Mouse (Mus musculus) MEL (cell line): Measurements from ENCODE around the gene Atp6v0a1. TPM values are rescaled to one million over a fixed set of nuclear protein-coding genes. Genes with fewer than 3 reads are reported as not detected.
A peak's percentile ranks its signal among the peaks of the same experiment; 100 is the strongest.

Experiments used
- DNase-seq: peaks from one replicate; pipeline ENCODE4 v3.0.0; 2011; ENCODE audit warnings: low read depth, low spot score
- H3K27ac ChIP-seq: 2 replicates; pipeline ENCODE4 v1.5.1; 2012; ENCODE audit warnings: low read depth, mild to moderate bottlenecking, control low read depth, low read length, moderate library complexity; ENCODE audit not compliant: control insufficient read depth
- H3K27me3 ChIP-seq, 2 experiments: fragments of 150-350 bp in 1 of 2; sonication (generic) in 1 of 2; 2 replicates each; pipeline ENCODE4 v1.6.1; 2012; ENCODE audit warnings: low read length in 2 of 2, mild to moderate bottlenecking in 2 of 2, improper control_type of control experiment in 1 of 2, moderate library complexity in 1 of 2; ENCODE audit not compliant: insufficient read depth in 2 of 2, control insufficient read depth in 1 of 2
- H3K36me3 ChIP-seq, 2 experiments: 2 replicates each; pipeline ENCODE4 v1.6.1; 2012 to 2014; ENCODE audit warnings: low read length in 2 of 2, improper control_type of control experiment in 1 of 2, inconsistent platforms in 1 of 2, mild to moderate bottlenecking in 1 of 2; ENCODE audit not compliant: insufficient read depth in 2 of 2, control insufficient read depth in 1 of 2
- H3K4me1 ChIP-seq, 2 experiments: fragments of 150-350 bp in 1 of 2; sonication (generic) in 1 of 2; 2 replicates each; pipeline ENCODE4 v1.6.1; 2012; ENCODE audit warnings: low read length in 2 of 2, improper control_type of control experiment in 1 of 2, mild to moderate bottlenecking in 1 of 2; ENCODE audit not compliant: insufficient read depth in 2 of 2, control insufficient read depth in 1 of 2
- H3K4me3 ChIP-seq, 2 experiments: fragments of 150-350 bp in 1 of 2; sonication (generic) in 1 of 2; 2 replicates each; pipeline ENCODE4 v1.5.1; 2012; ENCODE audit warnings: low read depth in 2 of 2, low read length in 2 of 2, mild to moderate bottlenecking in 2 of 2, moderate library complexity in 2 of 2, control low read depth in 1 of 2, improper control_type of control experiment in 1 of 2; ENCODE audit not compliant: control insufficient read depth in 1 of 2, insufficient read depth in 1 of 2
- H3K79me2 ChIP-seq: 2 replicates; pipeline ENCODE4 v1.6.1; 2012; ENCODE audit warnings: mild to moderate bottlenecking, low read length, moderate library complexity; ENCODE audit not compliant: control insufficient read depth, poor library complexity, insufficient read depth
- H3K9ac ChIP-seq: 2 replicates; pipeline ENCODE4 v1.6.1; 2012; ENCODE audit warnings: low read depth, mild to moderate bottlenecking, control low read depth, low read length, moderate library complexity; ENCODE audit not compliant: control insufficient read depth, poor library complexity, severe bottlenecking
- H3K9me3 ChIP-seq: fragments of 150-350 bp; sonication (generic); replicated peaks from 2 replicates; pipeline ENCODE4 v1.6.1; 2012; ENCODE audit warnings: mild to moderate bottlenecking, low read length, improper control_type of control experiment, moderate library complexity; ENCODE audit not compliant: insufficient read depth
- CHD1 ChIP-seq: IDR thresholded peaks from 2 replicates; pipeline ENCODE4 v1.6.1; 2012; ENCODE audit warnings: low read depth, mild to moderate bottlenecking, inconsistent platforms, low read length, improper control_type of control experiment
- CHD2 ChIP-seq: IDR thresholded peaks from 2 replicates; pipeline ENCODE4 v1.6.1; 2011; ENCODE audit warnings: low read length, improper control_type of control experiment
- CTCF ChIP-seq, 3 experiments: IDR thresholded peaks in 2 of 3; conservative IDR thresholded peaks in 1 of 3; 2 replicates each; pipeline ENCODE4 v1.5.1; 2011 to 2012; ENCODE audit warnings: low read length in 3 of 3, low read depth in 2 of 3, mild to moderate bottlenecking in 2 of 3, improper control_type of control experiment in 1 of 3, inconsistent platforms in 1 of 3, mixed read lengths in 1 of 3, moderate library complexity in 1 of 3; ENCODE audit not compliant: control insufficient read depth in 1 of 3, insufficient read depth in 1 of 3, poor library complexity in 1 of 3, severe bottlenecking in 1 of 3
- E2F4 ChIP-seq: IDR thresholded peaks from 2 replicates; pipeline ENCODE4 v1.6.1; 2011; ENCODE audit warnings: low read depth, low read length, improper control_type of control experiment, borderline replicate concordance
- ELF1 ChIP-seq: IDR thresholded peaks from 2 replicates; pipeline ENCODE4 v1.6.1; 2014; ENCODE audit warnings: low read depth, mild to moderate bottlenecking, inconsistent platforms, low read length, improper control_type of control experiment, moderate library complexity
- ETS1 ChIP-seq: IDR thresholded peaks from 2 replicates; pipeline ENCODE4 v1.6.1; 2012; ENCODE audit warnings: low read depth, mild to moderate bottlenecking, inconsistent platforms, low read length, improper control_type of control experiment, moderate library complexity
- GABPA ChIP-seq: IDR thresholded peaks from 2 replicates; pipeline ENCODE4 v1.6.1; 2012; ENCODE audit warnings: low read depth, mild to moderate bottlenecking, inconsistent platforms, low read length, improper control_type of control experiment, moderate library complexity
- HCFC1 ChIP-seq: IDR thresholded peaks from 2 replicates; pipeline ENCODE4 v1.6.1; 2012; ENCODE audit warnings: low read depth, mild to moderate bottlenecking, inconsistent platforms, low read length, improper control_type of control experiment, moderate library complexity
- JUND ChIP-seq: IDR thresholded peaks from 2 replicates; pipeline ENCODE4 v1.6.1; 2011; ENCODE audit warnings: low read depth, mild to moderate bottlenecking, improper control_type of control experiment, low read length
- MYC ChIP-seq: IDR thresholded peaks from 2 replicates; pipeline ENCODE4 v1.6.1; 2011; ENCODE audit warnings: low read depth, mild to moderate bottlenecking, low read length, improper control_type of control experiment, moderate library complexity
- POLR2A ChIP-seq, 2 experiments: IDR thresholded peaks; 2 replicates each; pipeline ENCODE4 v1.6.1; 2011 to 2012; ENCODE audit warnings: low read length in 2 of 2, mild to moderate bottlenecking in 2 of 2, control low read depth in 1 of 2, improper control_type of control experiment in 1 of 2, low read depth in 1 of 2, moderate library complexity in 1 of 2; ENCODE audit not compliant: control insufficient read depth in 1 of 2, insufficient read depth in 1 of 2, poor library complexity in 1 of 2
- RAD21 ChIP-seq: IDR thresholded peaks from 2 replicates; pipeline ENCODE4 v1.6.1; 2011; ENCODE audit warnings: mild to moderate bottlenecking, low read depth, low read length, improper control_type of control experiment
- SMC3 ChIP-seq: IDR thresholded peaks from 2 replicates; pipeline ENCODE4 v1.6.1; 2011; ENCODE audit warnings: low read depth, low read length, improper control_type of control experiment
- TCF12 ChIP-seq: IDR thresholded peaks from 2 replicates; pipeline ENCODE4 v1.6.1; 2014; ENCODE audit warnings: low read depth, mild to moderate bottlenecking, inconsistent platforms, low read length, improper control_type of control experiment, moderate library complexity
- USF1 ChIP-seq: IDR thresholded peaks from 2 replicates; pipeline ENCODE4 v1.6.1; 2014; ENCODE audit warnings: low read depth, mild to moderate bottlenecking, inconsistent platforms, low read length, improper control_type of control experiment, moderate library complexity
- ZC3H11A ChIP-seq: IDR thresholded peaks from 2 replicates; pipeline ENCODE4 v1.6.1; 2012; ENCODE audit warnings: low read depth, mild to moderate bottlenecking, inconsistent platforms, low read length, improper control_type of control experiment
- ZNF384 ChIP-seq: IDR thresholded peaks from 2 replicates; pipeline ENCODE4 v1.6.1; 2012; ENCODE audit warnings: low read depth, mild to moderate bottlenecking, inconsistent platforms, low read length, improper control_type of control experiment
- polyA plus RNA-seq, 2 experiments: library from polyadenylated mRNA; stranded (reverse) in 1 of 2; unstranded in 1 of 2; fragments of >175 nt in 1 of 2; fragments of >200 nt in 1 of 2; gene quantifications; 2 replicates each; pipeline versions ENCODE4 v1.2.1 to v1.2.4; 2012; ENCODE audit warnings: low replicate concordance in 2 of 2, low read depth in 1 of 2; ENCODE audit not compliant: insufficient read length in 2 of 2, insufficient read depth in 1 of 2, missing spikeins in 1 of 2
- total RNA-seq: library from RNA; depleted of rRNA; stranded (reverse); fragments of 300-350 nt; gene quantifications from 2 replicates; pipeline ENCODE4 v1.2.3, GENCODE M21; 2012

Gene Atp6v0a1
- total and polyA plus RNA-seq, 3 experiments, result 12.8 to 23.2 TPM; not detected in 1

- TF ChIP-seq CTCF (IDR thresholded peaks at IDR 0.05 in 2 of 3, conservative IDR thresholded peaks at IDR 0.05 in 1 of 3; ENCODE audit: control insufficient read depth in 1 of 3, insufficient read depth in 1 of 3, low read depth in 2 of 3, low read length in 3 of 3, poor library complexity in 1 of 3, severe bottlenecking in 1 of 3) (peak; percentile 75 to 97 (median 86)), JUND (no peak), ZC3H11A (peak; percentile 83), E2F4 (no peak), SMC3 (peak; percentile 89), RAD21 (peak; percentile 95)
- TF ChIP-seq, all 39 proteins: peak for 4
- no peak overlapping the region for H3K4me3 ChIP-seq
- no peak overlapping the region for H3K27ac ChIP-seq
- H3K27me3 ChIP-seq, result no peaks in the 10 kb centered on the region
- no peaks in the 10 kb centered on the region for H3K9me3 ChIP-seq
- peaks cover 0 to 3% of the 10 kb centered on the region in 2 experiments; a peak in 2 of 4 replicates for H3K4me1 ChIP-seq
- H3K36me3 ChIP-seq, result no peaks in the 10 kb centered on the region; a peak in 1 of 4 replicates
- H3K9ac ChIP-seq, result no peak overlapping the region
- DNase-seq, result peak; percentile 85
- no peaks in the 10 kb centered on the region for H3K79me2 ChIP-seq
Observed at GRCm38 (mm10) chr11:101057860-101058259, 48.6 kb downstream of the Atp6v0a1 start.

GRCm38 (mm10) chr11:101058726-101059125, 49.5 kb downstream of the Atp6v0a1 start:
- TF ChIP-seq HCFC1, result no peak
- Histone ChIP-seq H3K9ac (no peak overlapping the region), H3K27me3 (no peaks in the 10 kb centered on the region), H3K27ac (no peak overlapping the region), H3K4me3 (no peak overlapping the region), H3K79me2 (no peaks in the 10 kb centered on the region), H3K9me3 (no peaks in the 10 kb centered on the region), H3K36me3 (peaks cover 0 to 7% of the 10 kb centered on the region in 2 experiments; a peak in 2 of 4 replicates), H3K4me1 (peaks cover 6 to 11% of the 10 kb centered on the region in 2 experiments)
- no peak for DNase-seq

GRCm38 (mm10) chr11:101059473-101059872, 50.2 kb downstream of the Atp6v0a1 start:
- Histone ChIP-seq H3K79me2 (no peaks in the 10 kb centered on the region), H3K9me3 (no peaks in the 10 kb centered on the region), H3K4me1 (peaks cover 10 to 19% of the 10 kb centered on the region in 2 experiments), H3K27ac (no peak overlapping the region), H3K27me3 (no peaks in the 10 kb centered on the region), H3K36me3 (peaks cover 0 to 14% of the 10 kb centered on the region in 2 experiments; a peak in 2 of 4 replicates), H3K9ac (no peak overlapping the region), H3K4me3 (no peak overlapping the region)
- no peak for TF ChIP-seq ZNF384
- no peak for TF ChIP-seq MYC
- no peak for TF ChIP-seq CHD1
- no peak for TF ChIP-seq ZC3H11A
- no peak for TF ChIP-seq GABPA
- no peak for TF ChIP-seq E2F4
- no peak for TF ChIP-seq ETS1
- no peak for TF ChIP-seq TCF12
- TF ChIP-seq USF1, result no peak
- no peak for TF ChIP-seq ELF1
- no peak for TF ChIP-seq CHD2
- no peak for TF ChIP-seq POLR2A (IDR thresholded peaks at IDR 0.05; ENCODE audit: control insufficient read depth in 1 of 2, insufficient read depth in 1 of 2, low read depth in 1 of 2, low read length in 2 of 2, poor library complexity in 1 of 2)
- no peak for DNase-seq
